Mouse (Mus musculus) skeletal muscle tissue, adult 2 months (tissue): ENCODE results near the gene Dact1.

Experiments used
- DNase-seq: peaks from one replicate; pipeline ENCODE4 v3.0.0-alpha.2; 2012; ENCODE audit warnings: low read depth, low spot score

The Dact1 gene

DNA sequence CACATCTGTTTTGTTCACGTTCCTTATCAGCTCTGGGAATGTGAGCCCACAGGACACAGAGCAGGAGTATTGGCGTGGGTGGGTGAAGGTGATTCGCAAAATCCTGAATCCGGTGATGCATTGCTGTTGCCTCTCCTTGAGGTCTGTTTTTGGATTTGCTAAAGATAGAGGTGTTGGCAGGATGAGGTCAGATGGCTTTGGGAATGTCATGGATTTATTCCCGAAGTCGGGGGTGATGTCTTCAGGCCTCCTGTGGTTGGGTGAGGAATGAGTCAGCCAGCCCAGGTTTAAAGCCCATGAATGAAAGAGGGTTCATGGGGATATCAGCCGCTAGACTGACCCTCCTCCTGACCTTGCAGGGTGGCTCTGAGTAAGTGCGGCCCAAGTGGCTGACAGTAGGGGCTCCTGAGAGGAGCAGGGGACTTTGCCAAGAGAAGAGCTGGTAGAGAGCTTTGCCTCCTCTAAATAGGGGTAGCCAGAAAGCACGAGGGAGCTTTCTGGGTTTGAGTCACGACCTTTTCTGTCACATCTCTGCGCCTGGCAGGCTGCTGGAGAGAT lies 27.4 kb downstream of the Dact1 start:
- DNase-seq = no peak

- DNase-seq = no peak
Observed at GRCm38 (mm10) chr12:71337896-71338463, 28.3 kb downstream of the Dact1 start.

DNA sequence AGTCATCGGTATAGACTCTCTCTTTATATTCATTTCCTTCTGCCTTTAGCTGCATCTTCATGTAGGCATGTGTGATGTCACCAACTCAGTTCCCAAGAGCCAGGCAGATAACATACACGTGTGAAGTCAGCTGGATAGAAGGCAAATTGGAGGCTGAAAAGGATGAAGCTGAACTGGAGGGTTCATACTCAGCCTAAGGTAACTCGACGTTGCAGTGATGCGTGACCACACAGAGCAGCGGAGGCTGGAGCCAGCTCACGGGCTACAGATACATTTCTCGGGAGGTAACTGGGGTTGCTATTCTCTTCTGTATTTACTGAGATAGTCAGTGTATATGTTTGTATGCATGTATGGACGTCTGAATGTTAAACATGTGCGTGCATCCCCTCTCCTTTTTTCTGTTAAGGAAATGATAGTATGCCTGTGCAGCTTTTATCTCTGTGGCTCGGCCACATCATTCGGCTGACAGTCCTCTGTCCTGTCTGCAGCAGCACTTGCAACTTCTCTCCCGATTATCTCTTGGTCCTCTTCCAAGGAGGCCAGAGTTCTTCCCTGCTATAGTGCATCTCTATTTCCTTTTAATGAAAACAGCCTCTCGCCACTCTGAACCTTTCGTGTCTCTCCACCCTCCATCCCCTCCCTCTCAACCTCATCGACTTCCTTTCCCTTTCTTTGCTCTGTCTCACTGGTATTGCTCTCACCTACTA lies 29.6 kb downstream of the Dact1 start:
- no peak for DNase-seq

DNA sequence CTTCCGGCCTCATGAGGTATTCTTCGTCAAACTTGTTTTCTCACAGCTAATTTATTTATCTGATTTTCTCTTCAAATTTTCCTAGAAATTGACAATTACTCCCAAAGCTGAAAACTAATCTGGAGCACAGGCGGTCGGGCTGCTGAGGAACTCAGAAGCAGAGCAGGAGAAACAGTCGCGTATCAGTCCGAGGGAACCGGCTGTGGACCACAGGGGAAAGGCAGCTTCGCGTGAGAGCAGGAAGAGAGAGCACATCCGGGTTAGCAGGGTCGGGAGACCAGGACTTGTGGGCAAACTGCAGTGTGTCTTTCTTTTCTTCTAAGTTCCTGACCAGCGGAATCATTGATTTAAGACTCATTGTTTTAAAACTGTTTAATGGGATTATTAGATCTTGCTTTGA lies 32.7 kb downstream of the Dact1 start:
- DNase-seq = no peak

DNA sequence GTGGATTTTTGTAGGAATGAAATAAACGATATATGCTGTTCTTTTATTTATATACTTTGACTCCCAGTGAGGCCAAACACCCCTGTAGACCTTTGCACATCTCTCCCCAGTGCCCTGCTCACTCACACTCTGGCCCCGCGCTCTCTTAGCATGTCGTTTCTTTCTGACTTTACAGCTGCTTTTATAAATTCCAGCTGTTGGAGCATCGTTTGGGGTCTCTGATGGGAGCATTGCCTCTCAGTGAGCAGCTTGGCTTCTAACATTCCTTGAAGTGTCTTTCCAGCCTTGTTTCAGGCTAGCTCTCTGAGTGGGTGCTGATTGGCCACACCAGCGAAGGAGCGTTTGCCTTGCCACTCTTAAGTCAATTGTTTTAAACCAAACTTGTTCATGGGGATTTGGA lies 35.8 kb downstream of the Dact1 start:
- no peak for DNase-seq

GRCm38 (mm10) chr12:71346071-71346470 lies 36.4 kb downstream of the Dact1 start:
- DNase-seq = no peak

DNA sequence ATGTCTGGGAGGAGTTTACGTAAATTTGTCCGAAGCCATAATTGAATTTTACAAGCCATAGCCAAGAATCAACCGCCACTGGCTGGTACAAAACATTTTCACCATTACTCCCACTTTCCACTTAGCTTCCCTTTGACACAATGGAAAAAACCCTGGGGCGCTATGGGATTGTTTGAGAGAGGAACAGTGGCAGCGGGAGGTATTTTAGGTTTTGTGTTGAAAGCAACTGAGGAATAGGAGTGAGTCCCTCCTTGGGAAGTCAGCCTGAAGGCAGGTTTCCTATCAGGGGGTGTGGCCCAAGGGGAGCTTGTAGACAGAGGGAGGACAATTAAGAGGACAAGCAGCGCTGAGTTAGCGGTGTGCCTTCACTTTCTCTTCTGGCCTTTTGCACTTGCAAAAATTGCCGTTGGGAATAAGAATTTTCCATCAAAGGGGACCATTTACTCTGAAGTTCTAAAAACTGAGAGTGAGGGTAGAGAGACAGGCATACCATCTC lies 38.8 kb downstream of the Dact1 start:
- DNase-seq = no peak

DNA sequence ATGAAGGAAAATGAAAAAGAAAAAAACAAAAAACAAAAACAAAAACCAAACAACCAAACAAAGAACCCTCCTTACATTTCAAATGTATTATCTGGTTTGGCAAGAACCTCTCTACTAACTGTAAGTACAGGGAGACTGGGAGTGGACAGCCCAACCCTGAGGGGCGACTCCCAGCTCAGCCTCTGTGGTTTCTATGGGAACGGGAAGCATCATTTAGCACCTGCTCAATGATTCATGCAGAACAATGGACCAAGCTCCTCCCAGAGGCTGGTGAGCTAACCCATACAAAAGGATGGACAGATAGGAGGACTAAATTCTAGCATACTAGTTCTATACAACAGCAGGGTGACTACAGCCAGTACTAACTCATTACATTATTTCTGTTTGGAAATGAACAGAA lies 40.4 kb downstream of the Dact1 start:
- DNase-seq = no peak

DNA sequence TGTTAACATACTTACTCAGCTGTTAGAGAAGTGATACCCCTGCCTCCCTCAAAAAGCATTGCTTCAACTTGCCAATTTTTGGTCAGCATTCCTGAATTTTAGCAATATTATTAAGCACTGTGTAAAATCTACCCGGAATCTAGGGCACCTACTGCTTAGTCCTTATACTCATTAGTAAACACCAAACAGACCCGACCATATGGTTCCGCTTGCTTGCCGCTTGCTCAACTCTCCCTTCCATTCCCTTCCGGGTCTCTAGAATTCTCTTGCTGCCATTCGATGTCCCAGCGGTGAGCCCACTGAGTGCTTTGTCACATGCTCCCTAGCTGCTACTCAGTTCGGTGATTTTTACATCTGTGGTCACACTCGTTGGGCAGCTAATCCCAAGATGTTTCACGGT lies 45.0 kb downstream of the Dact1 start:
- DNase-seq = no peak

DNA sequence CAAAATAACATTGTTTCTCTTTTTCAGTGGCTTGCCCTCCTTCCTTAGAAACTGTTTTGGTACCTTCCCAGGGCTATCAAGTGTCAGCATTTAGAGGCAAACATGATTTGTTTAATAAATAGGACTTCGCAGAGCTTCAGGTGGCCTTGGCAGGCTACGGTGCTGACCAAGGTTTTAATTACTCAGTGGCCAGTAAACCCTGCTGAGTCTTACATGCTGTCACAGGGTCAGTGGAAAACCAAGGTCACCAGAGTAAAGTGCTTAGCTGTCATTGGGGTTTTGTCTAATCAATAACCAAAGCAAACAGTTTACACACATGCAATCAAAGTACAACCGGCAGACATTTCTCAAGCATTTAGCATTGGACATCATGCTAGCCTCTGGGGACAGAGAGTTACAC lies 45.4 kb downstream of the Dact1 start:
- no peak for DNase-seq

- DNase-seq = no peak
Observed at GRCm38 (mm10) chr12:71361616-71362015, 51.9 kb downstream of the Dact1 start.

GRCm38 (mm10) chr12:71362425-71362824 lies 52.7 kb downstream of the Dact1 start:
- no peak for DNase-seq

GRCm38 (mm10) chr12:71364106-71364505 lies 54.4 kb downstream of the Dact1 start:
- DNase-seq = no peak

DNA sequence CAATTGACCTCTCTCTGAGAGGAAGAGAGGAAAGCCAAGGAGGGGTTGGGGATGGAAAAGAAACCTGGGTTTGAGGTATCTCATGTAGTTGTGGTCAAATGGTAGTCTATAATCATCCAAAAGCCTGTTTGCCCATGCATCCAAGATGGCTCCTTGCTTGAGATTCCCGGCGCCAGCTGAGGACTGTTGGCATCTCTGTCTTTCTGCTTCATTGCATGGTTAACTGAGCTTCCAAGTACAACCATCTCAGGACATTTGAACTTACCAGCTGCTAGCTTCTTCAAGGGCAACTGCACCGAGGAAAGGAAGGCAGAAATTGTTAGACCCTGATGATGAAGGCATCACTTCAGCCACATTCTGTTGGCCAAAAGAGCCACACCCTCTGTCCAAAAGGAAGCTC lies 54.8 kb downstream of the Dact1 start:
- no peak for DNase-seq

DNA sequence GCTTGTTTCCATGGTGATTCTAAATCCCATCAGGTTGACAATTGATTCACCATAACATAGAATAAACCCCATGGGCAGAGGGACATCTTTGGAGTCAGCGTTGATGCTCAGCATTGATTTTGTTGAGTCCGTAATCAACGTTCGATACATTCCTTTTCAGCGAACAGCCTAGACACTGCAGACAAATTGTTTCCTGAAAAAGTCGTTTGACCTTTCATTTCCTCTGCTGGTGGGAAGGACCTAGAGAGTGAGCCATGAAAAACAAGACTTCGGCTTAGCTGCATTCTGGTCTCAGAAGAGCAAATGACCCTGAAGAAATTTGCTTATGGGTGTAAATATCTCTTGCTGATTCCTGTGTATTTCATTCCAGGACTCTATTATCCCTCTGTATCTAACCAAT lies 55.5 kb downstream of the Dact1 start:
- no peak for DNase-seq

DNA sequence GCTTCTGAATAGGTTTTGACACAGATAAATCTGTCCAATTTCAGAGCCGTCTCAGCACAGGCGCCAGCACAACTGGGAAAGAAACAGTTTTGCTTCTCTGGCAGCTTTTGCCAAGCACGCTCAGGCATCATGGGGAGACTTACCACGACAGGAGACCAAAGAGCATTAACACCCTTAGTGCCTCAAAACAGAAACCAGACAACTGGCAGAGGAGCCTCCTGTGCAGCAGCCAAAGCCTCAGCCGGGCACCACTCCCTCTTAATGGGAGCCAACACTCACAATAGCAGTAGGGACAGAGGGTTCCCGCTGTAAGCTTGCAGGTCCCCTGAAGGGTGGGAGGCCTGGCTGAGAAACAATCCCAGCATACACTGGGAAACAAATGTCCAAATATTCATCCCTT lies 56.5 kb downstream of the Dact1 start:
- peak; percentile 75 for DNase-seq

DNA sequence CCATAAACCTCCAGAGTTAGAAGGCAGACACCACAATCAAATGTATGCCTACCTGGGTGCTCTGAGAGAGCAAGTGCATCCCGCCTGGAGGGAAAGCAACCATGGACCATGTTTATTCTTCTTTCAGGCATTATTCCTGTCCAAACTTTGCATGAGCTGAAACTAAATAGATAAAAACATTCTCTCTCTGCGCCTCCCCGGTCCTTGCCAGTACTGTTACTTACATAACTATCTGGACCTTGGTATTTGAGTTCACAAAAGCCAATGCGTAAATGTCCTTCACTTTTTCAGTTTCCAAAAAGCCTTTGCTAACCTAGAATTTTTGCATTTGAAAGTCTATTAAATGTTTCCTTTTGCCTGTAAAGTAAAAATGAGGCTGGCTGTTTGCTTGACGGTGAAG lies 58.9 kb downstream of the Dact1 start:
- DNase-seq = no peak
